In genomic region chr17:67629211-67629657, GRCm38 (mm10) we compare ENCODE assay signal across 8 mouse cellular contexts. TPM values are rescaled to one million over a fixed set of nuclear protein-coding genes. Genes with fewer than 3 reads are reported as not detected.
A peak's percentile ranks its signal among the peaks of the same experiment; 100 is the strongest.
DNase-seq lines count a peak whose midpoint lies in the region.

No protein-coding gene starts in this region.

- DNase-seq in cerebellum, postnatal 10 days, result peak; percentile 44 to 64
- DNase-seq in cerebellum, adult 9-11 months, result no peak
- peak; percentile 46 to 64 for DNase-seq in adrenal gland, adult 18-20 months (ENCODE audit: low spot score in 2 of 2)
- DNase-seq in forelimb bud, embryonic 11.5 days (ENCODE audit: low read depth, low spot score), result peak; percentile 43
- DNase-seq in heart, postnatal 4 days, result peak; percentile 74
- peak; percentile 15 to 54 for DNase-seq in lung, postnatal 4 days
- no peak for DNase-seq in layer of hippocampus, postnatal 25 days (ENCODE audit: extremely low spot score in 1 of 2, low spot score in 1 of 2)
- no peak for DNase-seq in adipocyte (ENCODE audit: low spot score)

RNA-seq across cellular contexts. Expression of gene Lrrc30, which starts 3.3 kb away (rescaled TPM):
- total RNA-seq in adrenal gland, adult 18-20 months (2021), result under 1 TPM; 0.17 to 0.32 TPM
- under 1 TPM in 1 of 2 experiments, not detected in 1; 0.14 TPM for total RNA-seq in heart, postnatal 4 days (2021)
- total RNA-seq in layer of hippocampus, postnatal 25 days (2021), result not detected

Comparison
In these comparisons a context has a peak if more than half of its experiments do, and no peak if none do; other contexts are left out.
1. DNase-seq: peak in cerebellum, postnatal 10 days (2 of 2), adrenal gland, adult 18-20 months (2 of 2), forelimb bud, embryonic 11.5 days (single experiment), heart, postnatal 4 days (single experiment) and lung, postnatal 4 days (2 of 2); none in cerebellum, adult 9-11 months (single experiment), layer of hippocampus, postnatal 25 days (0 of 2) and adipocyte (single experiment).